Mouse (Mus musculus) stomach, embryonic 14.5 days (tissue): ENCODE measurements around the gene Acap1. TPM values are rescaled to one million over a fixed set of nuclear protein-coding genes. Genes with fewer than 3 reads are reported as not detected.

Experiments used
- ATAC-seq: fragments of 200-750 bp; cut with Nextera tagmentation; 2 replicates; pipeline ENCODE4 v1.8.0; 2017; ENCODE audit warnings: low read depth, moderate TSS enrichment; ENCODE audit not compliant: insufficient number of reproducible peaks, insufficient read depth, low FRiP score
- H3K27ac ChIP-seq: fragments of 300-500 bp; sonication (generic); 2 replicates; pipeline ENCODE4 v1.5.1; 2014; ENCODE audit warnings: mild to moderate bottlenecking, low read length, moderate library complexity, mixed read lengths
- H3K27me3 ChIP-seq: fragments of 300-500 bp; sonication (generic); 2 replicates; pipeline ENCODE4 v1.6.1; 2014; ENCODE audit warnings: low read length, control low read depth, mixed read lengths; ENCODE audit not compliant: control insufficient read depth, insufficient read depth
- H3K36me3 ChIP-seq: fragments of 300-500 bp; sonication (generic); 2 replicates; pipeline ENCODE4 v1.6.1; 2014; ENCODE audit warnings: mild to moderate bottlenecking, control low read depth, low read length, moderate library complexity, mixed read lengths; ENCODE audit not compliant: control insufficient read depth, insufficient read depth
- H3K4me1 ChIP-seq: fragments of 300-500 bp; sonication (generic); 2 replicates; pipeline ENCODE4 v1.6.1; 2014; ENCODE audit warnings: low read length, control low read depth, mixed read lengths; ENCODE audit not compliant: control insufficient read depth, insufficient read depth
- H3K4me2 ChIP-seq: fragments of 300-500 bp; sonication (generic); replicated peaks from 2 replicates; pipeline ENCODE4 v1.6.1; 2014; ENCODE audit warnings: low read depth, low read length, control low read depth
- H3K4me3 ChIP-seq: fragments of 300-500 bp; sonication (generic); 2 replicates; pipeline ENCODE4 v1.5.1; 2014; ENCODE audit warnings: low read depth, low read length, control low read depth
- H3K9ac ChIP-seq: fragments of 300-500 bp; sonication (generic); replicated peaks from 2 replicates; pipeline ENCODE4 v1.6.1; 2014; ENCODE audit warnings: low read depth, mild to moderate bottlenecking, control low read depth, low read length, moderate library complexity, mixed read lengths
- H3K9me3 ChIP-seq: fragments of 300-500 bp; sonication (generic); 2 replicates; pipeline ENCODE4 v1.6.1; 2016; ENCODE audit warnings: low read depth, low read length, control low read depth; ENCODE audit not compliant: control insufficient read depth
- WGBS: fragments of 180-500 bp; shearing (Covaris S2); extraction: QIAGEN DNeasy Blood & Tissue Kit; methylation state at CpG from one replicate; pipeline ENCODE4 v1.1.7; 2014; 5-methylcytosine and 5-hydroxymethylcytosine counted together
- polyA plus RNA-seq: library from polyadenylated mRNA; unstranded; fragments of >200 nt; fragmentation: Nextera tagmentation; extraction: Ambion mirVana; gene quantifications from 2 replicates; pipeline ENCODE4 v1.2.1, GENCODE M21; 2014

The Acap1 gene
- 3.5 and 4.0 TPM in 2 replicates for polyA plus RNA-seq

DNA sequence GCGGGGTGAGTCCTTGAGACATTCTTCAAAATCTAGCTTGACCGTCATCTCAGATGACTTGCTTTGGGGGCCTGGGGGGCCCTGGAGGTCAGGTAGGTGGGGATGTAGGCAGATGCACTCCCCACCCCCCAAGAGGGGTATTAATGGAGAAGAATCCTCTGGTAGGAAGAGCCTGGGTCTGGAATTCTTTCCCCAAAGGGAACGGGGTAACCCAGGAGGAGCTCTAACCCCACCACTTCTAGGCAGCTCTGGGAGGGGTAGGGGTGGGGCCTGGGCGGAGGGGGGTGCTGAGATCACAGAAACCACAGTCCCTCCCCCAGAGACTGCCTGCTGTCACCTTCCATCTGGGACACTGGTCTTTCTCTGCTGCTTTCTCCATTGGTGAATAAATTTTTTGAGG lies at the start of gene Acap1:
Gene Acap1 (minus strand): TSS at position 249 of the 400 bp plus-strand sequence.
- WGBS, result 74% methylated on average over 4 of the region's 4 CpGs

DNA sequence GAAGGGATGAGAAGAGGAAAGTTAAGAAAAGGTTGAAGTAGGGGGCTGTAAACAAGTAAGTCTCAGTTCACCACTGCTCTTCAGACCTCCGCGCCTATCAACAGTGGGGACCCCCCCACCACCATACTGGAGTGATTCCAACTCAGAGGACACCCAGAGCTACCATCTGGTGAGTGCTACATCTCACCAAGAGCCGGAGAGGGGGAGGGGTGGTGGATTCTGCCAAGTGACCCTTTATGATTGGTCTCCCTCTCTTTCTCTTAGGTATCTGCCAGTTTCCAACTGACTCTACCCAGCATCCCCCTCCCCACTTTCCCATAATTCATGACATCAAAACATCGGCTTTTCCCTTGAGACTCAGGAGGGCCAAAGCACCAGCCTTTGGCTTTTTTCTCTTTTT lies 45.6 kb upstream of the Acap1 start:
- Histone ChIP-seq H3K9ac (no peak overlapping the region), H3K4me3 (no peak overlapping the region), H3K4me2 (no peak overlapping the region), H3K36me3 (peaks cover 21% of the 10 kb centered on the region), H3K4me1 (peaks cover 12% of the 10 kb centered on the region; the same call in 1 of the 2 replicates), H3K27ac (no peak overlapping the region), H3K27me3 (no peaks in the 10 kb centered on the region), H3K9me3 (no peaks in the 10 kb centered on the region)
- no peak for ATAC-seq
- 81% methylated on average over 4 of the region's 4 CpGs for WGBS

More for the DNA sequence above, at the start of gene Acap1:
- Histone ChIP-seq H3K27me3 (no peaks in the 10 kb centered on the region), H3K9ac (no peak within 1 kb of the TSS), H3K4me2 (no peak within 1 kb of the TSS), H3K27ac (no peak within 1 kb of the TSS), H3K36me3 (no peaks in the 10 kb centered on the region), H3K9me3 (no peaks in the 10 kb centered on the region), H3K4me3 (no peak within 1 kb of the TSS), H3K4me1 (peaks cover 3% of the 10 kb centered on the region; the same call in 1 of the 2 replicates)
- no peak for ATAC-seq

DNA sequence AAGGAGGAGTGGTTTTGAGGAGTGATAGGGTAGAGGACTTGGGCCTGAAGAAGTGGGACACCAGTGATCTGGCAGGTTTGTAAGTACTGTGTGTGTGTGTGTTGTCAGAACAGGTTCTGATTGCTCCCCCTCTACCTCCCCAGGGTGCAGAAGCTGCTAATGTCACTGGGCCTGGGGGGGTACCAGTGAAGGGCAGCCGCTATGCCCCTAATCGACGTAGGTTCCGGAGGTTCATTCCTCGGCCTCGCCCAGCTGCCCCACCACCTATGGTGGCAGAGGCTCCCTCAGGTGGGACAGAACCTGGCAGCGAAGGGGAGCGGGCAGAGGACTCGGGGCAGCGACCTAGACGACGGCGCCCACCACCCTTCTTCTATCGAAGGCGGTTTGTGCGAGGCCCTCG lies 44.4 kb upstream of the Acap1 start:
- Histone ChIP-seq H3K9me3 (no peaks in the 10 kb centered on the region), H3K27ac (no peak overlapping the region), H3K4me2 (no peak overlapping the region), H3K9ac (no peak overlapping the region), H3K36me3 (peaks cover 10% of the 10 kb centered on the region), H3K4me1 (peaks cover 12% of the 10 kb centered on the region; the same call in 1 of the 2 replicates), H3K27me3 (no peaks in the 10 kb centered on the region), H3K4me3 (no peak overlapping the region)
- 93% methylated on average over 17 of the region's 17 CpGs for WGBS
- no peak for ATAC-seq

DNA sequence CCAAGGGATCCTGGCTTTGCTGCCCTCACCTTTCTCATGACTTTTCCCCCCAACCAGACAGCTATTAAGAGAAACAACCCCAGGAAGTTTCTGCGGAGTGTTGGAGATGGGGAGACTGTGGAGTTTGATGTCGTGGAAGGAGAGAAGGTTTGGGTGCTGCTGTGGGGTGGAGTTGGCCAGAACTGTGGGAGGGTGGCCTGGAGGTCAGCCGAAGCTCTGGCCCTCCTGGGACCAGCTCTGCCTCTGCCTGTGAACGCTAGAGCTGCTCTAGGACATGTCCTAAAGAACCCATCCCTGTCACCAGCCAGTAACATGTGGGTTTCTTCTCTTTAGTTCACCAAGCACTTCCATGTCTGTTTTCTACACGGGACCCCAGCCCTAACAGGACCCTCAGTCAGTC lies 43.8 kb upstream of the Acap1 start:
- ATAC-seq, result no peak

GRCm38 (mm10) chr11:69938401-69938979 lies 43.2 kb upstream of the Acap1 start:
- 23% methylated on average over 9 of the region's 9 CpGs for WGBS
- ATAC-seq, result no peak
- Histone ChIP-seq H3K27ac (no peak overlapping the region), H3K9me3 (no peaks in the 10 kb centered on the region), H3K4me2 (no peak overlapping the region), H3K4me1 (peaks cover 16% of the 10 kb centered on the region; the same call in 1 of the 2 replicates), H3K4me3 (no peak overlapping the region), H3K27me3 (no peaks in the 10 kb centered on the region), H3K9ac (no peak overlapping the region), H3K36me3 (peaks cover 4% of the 10 kb centered on the region; the same call in 1 of the 2 replicates)

More for the DNA sequence above, 43.8 kb upstream of the Acap1 start:
- H3K4me3 ChIP-seq, result no peak overlapping the region
- H3K4me1 ChIP-seq, result peaks cover 16% of the 10 kb centered on the region; the same call in 1 of the 2 replicates
- peaks cover 5% of the 10 kb centered on the region; the same call in 1 of the 2 replicates for H3K36me3 ChIP-seq
- 0 out of 2 replicates have a peak overlapping the region, but pooled peaks have one; percentile 14 for H3K9ac ChIP-seq
- 63% methylated on average over 5 of the region's 5 CpGs for WGBS
- H3K27me3 ChIP-seq, result no peaks in the 10 kb centered on the region
- H3K27ac ChIP-seq, result no peak overlapping the region
- no peaks in the 10 kb centered on the region for H3K9me3 ChIP-seq
- H3K4me2 ChIP-seq, result no peak overlapping the region

DNA sequence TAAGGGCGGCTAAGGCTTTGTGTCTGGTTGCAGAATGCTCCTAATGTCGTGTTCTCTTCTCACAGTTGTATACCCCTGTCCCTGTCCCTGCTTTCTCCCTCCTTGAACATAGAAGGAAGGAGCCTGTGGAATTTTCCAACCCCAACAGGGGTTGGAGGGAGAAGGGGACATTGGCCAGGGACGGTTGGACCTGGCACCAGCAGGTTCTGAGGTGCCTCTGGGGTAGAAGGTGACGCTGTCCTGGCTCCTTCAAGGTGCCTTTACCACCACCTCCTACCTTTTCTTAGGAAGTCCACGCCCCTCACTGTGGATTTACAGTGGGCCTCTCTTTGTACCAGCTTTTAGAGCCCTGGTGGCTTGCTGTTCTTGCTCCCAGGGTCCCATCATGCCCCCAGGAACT lies 42.5 kb upstream of the Acap1 start:
- no peak overlapping the region for H3K4me3 ChIP-seq
- no peak overlapping the region for H3K9ac ChIP-seq
- H3K27ac ChIP-seq, result no peak overlapping the region
- no peak for ATAC-seq
- no peak overlapping the region for H3K4me2 ChIP-seq
- no peaks in the 10 kb centered on the region for H3K9me3 ChIP-seq
- no peaks in the 10 kb centered on the region for H3K27me3 ChIP-seq
- peaks cover 16% of the 10 kb centered on the region; the same call in 1 of the 2 replicates for H3K4me1 ChIP-seq
- peaks cover 4% of the 10 kb centered on the region; the same call in 1 of the 2 replicates for H3K36me3 ChIP-seq
- 71% methylated on average over 5 of the region's 5 CpGs for WGBS

DNA sequence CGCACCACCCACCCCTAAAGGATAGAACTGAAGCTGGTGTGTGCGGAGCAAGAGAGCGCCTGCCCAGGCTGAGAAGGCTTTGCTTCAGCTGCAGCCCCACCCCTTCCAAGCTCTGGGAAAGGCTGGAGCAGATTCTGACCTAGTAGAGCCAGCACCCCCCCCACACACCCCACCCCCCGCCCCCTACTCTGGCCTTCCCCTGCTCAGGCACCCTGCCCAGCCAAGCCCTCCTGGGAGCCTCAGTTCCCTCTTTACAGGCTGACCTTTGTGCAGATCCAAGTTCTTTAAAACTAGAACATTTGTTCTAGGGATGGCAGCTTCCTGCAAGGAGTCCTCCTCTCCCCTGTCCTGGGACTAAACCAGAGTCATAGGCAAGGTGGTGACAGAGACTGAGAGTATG lies 42.0 kb upstream of the Acap1 start:
- no peaks in the 10 kb centered on the region for H3K9me3 ChIP-seq
- peaks cover 16% of the 10 kb centered on the region; the same call in 1 of the 2 replicates for H3K4me1 ChIP-seq
- no peak overlapping the region for H3K9ac ChIP-seq
- H3K4me3 ChIP-seq, result no peak overlapping the region
- no peak for ATAC-seq
- no peak overlapping the region for H3K4me2 ChIP-seq
- H3K27me3 ChIP-seq, result no peaks in the 10 kb centered on the region
- peaks cover under 1% of the 10 kb centered on the region; the same call in 1 of the 2 replicates for H3K36me3 ChIP-seq
- no peak overlapping the region for H3K27ac ChIP-seq
- WGBS, result 26% methylated on average over 4 of the region's 4 CpGs

GRCm38 (mm10) chr11:69936714-69937347 lies 41.5 kb upstream of the Acap1 start:
- Histone ChIP-seq H3K9me3 (no peaks in the 10 kb centered on the region), H3K27me3 (no peaks in the 10 kb centered on the region), H3K27ac (no peak overlapping the region), H3K4me2 (peak overlapping the region; percentile 99), H3K4me3 (peak overlapping the region; percentile 54; the same call in 1 of the 2 replicates), H3K9ac (no peak overlapping the region), H3K36me3 (no peaks in the 10 kb centered on the region), H3K4me1 (peaks cover 16% of the 10 kb centered on the region; the same call in 1 of the 2 replicates)
- 36% methylated on average over 9 of the region's 9 CpGs for WGBS
- no peak for ATAC-seq
